Mouse (Mus musculus): Measurements from ENCODE around the gene Pex11a.
"Not testable (repeated sequence)": the region's sequence is repeated elsewhere in the genome, so short reads cannot be mapped to it uniquely, and the experiment has no call there.

The Pex11a gene

DNA sequence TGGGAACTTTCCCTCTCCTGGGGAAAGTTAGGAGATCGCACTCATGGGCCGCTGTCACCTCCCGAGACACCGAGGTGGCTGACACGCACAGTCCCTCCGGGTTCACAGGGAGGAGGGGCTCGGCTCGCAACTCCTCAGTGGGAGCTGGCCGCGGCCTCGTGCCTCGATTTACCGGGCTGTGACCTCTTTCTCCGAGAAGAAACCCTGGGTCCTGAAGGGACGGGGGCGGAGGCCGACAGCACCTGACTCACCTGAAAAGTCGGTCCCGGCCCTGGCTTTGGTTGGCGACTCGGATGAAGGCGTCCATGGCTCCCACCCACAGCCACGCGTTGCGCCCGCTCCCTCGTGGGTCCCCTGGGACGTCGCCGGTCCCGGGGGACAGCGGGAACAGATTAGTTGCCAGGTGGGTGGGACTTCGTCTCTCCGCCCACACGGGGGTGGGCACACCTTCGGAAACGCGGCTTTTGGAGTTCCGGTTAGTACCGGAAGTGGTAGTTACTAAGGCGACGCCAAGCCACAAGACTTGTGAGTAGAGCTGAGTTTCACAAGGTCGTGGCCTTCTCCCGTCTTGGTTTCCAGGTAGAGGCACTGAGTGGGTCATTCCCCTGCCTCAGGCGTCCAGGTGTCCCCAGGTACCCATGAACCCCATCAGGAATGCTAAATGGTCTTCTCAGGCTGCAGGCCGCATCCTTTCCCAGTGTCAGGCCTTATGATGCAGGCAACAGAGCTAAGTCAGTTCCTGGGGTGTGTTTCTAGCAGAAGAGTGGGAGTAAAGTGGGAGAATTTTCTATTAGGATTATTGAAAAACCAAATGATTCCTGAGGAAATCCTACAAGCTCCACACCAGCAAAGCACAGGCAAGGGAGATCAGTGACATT, at the start of gene Pex11a, which contains the start of gene Wdr93:
Pex11a (minus strand) TSS at position 473 of the 878 bp plus-strand sequence.
Wdr93 (plus strand) TSS at position 505 of the 878 bp plus-strand sequence.
- peak; percentile 87 for DNase-seq

DNA sequence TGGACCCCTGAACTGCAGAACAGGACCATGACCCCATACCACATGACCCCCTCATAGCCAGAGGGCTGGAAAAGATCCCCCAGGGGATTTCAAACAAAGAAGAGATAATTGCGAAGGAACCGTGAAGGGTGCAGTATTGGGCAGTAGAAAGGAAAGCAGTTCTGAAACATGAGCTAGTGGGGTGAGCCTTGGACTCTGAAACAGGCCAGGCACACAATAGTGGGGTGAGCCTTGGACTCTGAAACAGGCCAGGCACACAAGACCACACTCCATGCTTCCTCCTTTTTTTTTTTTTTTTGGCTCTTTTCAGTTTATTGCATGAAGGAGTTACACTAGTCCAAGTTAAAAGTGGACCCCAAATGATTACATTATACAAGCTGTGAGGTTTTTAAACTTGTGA, 46.9 kb upstream of the Pex11a start:
- not testable (repeated sequence) for DNase-seq

DNA sequence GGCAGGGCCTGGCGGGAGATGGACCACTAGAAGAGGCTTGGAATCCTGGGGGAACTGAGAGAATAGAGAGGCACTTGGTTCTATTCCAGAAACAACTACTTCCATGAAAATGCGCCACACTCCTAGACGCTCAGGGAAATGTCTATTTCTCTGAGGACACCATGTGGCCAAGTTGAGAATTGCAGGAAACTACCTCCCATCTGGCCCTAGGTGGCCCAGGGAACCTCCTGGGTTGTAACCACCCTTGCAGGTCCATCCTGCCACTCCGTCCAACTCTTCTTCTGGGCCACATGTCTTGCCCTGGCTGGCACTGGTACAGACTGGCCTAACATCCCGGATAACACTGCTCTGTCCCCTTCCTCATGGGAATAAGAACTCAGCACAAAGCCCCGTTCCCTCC, 43.4 kb upstream of the Pex11a start:
- peak; percentile 64 for DNase-seq

DNA sequence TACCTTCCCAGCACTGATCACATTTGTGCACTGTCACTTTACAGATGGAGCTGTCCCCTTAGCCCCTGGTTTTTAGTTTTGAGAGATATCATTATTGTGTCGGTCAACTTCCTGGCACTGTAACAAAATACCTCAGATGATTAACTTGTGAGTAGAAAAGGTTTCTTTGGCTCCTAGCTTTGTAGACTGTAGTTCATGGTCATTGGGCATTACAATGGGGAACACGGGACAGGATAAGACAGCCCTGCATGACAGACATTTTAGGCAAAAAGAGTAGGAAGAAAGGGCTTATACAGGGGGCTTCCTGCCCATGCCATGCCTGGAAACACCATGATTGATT, 39.6 kb upstream of the Pex11a start:
- no peak for DNase-seq

DNA sequence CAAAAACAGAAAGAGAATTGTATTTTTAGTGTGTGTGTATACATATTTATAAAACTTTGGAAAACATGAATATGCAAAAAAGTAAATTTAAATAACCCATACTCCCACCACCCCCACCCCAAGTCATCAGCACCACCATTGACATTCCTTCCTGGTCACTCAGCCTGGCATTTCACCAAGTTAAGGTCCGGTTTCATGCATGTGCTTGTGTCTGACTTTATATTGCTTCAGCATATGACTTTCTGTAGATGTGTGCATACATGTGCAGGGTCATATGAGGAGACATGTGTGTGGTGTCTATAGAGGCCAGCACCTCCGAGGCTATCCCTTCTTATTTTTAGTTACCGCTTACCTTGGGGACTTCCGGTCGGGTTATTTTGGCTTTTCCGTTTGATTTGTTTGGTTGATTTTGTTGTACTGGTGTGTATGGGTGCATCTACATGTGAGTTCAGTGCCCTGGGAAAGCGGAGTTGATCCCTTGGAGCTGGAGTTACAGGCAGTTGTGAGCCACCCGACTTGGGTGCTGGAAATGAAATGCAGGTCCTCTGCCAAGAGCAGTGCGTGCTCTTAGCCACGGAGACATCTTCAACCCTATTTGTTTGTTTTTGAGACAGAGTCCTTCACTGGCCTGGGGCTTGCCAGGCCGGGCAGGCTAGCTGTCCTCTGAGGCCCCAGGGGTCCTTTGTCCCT, 39.0 kb upstream of the Pex11a start:
- DNase-seq: no peak

DNA sequence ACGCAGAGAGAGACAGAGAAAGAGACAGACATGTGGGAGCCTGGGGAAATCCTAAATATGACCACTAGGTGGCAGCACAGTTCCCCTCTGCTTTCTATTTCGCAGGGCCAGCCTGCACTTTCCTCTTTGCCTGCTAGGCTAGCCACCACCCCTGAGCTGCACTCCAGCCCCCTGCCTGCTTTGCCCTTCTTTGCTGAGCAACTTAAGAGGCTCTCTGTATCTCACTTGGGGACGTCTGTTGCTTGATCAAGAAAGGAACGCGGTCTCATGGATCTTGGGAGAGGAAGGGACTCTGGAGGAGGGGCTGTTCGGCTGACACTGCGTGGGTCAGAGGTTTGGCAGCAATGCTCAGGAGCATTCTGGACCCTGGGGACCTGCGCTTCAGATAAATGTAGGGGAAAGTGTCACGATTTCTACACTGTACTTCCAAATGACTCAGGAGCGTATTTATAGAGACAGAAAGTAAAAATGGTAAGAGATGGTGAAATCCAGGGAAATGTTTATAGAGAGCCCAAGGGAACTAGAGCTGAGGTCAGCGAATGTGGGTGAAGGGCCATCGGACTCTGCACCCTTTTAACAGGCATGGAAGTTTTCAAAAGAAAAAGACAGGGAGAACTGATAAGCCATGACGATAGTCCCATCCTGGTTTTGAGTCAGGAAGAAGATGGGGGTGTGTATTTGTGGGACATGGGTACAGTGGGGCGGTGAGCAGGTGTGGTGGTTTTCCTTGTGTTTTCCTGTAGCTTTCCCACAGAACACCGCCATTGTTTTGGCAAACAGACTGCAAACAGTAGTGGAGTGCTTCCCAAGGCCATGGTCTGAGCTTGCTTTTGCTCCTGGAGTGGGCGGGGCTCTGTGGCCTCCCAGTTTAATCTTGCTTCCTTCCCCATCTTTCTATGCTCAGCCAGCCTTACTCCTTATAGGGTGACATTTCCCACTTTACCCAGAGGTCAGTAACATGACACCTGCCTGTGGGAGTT, 38.0 kb upstream of the Pex11a start:
- DNase-seq: peak; percentile 66

DNA sequence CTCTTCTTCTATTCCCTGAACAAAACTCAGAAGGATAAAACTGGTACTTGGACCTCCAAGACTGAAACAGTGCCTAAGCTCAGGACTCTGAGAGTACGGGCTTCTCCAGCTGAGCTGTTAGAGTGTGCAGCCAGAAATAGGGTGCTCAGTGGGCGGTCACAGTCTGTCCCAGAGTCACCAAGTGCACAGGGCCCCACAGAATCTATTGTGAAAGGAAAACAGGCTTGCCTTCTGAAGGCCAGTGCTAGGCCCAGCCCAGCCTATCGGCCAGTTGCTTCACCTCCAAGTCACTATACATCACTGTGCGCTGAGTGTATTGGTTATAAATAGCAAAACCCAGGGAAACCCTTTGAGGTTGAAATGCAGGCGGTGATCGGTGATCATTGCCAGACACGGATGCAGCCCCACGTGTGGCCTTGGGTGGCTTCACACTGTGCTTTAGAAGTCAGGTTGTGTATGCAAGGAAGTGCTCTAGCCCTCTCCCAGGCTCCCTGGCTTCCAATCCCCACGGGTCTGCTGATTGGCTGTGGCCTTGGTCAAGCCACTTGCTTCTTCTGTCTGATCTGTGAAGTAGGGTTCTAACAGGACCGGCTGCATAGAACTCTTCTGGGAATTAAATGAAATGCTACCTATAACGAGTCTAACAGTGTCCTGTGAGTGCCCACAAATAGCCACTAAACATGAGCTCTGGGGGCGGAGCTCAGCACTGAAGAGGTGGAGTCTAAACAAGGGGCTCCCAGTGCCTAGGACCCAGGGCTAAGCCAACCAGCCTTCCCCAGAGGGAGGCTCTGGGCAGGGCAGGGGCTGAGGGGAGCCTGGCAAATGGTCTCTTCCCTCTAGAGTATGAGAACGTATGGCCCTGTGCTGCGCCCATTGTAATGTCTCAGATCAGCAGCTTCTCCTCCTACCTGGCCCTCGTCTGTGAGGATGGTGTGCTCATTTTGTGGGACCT, 28.9 kb upstream of the Pex11a start:
- no peak for DNase-seq

DNA sequence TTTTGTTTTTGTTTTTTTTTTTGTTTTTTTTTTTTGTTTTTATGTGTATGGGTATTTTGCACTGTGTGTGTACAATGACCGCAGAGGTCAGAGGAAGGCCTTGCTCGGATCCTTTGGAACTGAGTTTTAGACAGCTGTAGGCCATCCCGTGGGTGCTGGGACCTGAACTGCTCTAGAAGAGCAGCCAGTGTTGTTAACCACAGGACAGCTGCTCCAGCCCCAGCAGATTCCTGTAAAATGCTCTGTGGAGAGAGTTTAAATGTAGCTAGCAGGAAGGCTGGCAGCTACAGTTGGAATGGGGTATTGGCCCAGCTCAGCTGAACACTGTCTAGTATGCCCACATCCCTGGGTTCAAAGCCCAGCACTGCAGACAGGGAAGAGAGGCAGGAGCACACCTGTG, 26.7 kb upstream of the Pex11a start:
- no peak for DNase-seq

DNA sequence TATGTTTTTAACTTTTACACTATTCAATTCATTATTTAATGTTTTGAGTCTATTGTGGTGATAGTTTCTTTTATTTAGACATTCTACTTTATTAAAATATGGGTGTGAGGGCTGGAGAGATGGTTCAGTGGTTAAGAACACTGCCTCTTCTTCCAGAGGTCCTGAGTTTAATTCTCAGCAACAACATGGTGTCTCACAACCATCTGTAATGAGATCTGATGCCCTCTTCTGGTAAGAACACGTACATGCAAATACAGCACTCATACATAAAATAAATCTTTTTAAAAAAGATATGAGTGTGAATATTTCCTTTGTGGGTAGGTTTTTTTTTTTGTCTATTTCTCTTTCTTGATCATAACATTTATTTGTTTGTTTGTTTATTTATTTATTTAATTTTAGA, 23.1 kb upstream of the Pex11a start:
- DNase-seq: no peak

DNA sequence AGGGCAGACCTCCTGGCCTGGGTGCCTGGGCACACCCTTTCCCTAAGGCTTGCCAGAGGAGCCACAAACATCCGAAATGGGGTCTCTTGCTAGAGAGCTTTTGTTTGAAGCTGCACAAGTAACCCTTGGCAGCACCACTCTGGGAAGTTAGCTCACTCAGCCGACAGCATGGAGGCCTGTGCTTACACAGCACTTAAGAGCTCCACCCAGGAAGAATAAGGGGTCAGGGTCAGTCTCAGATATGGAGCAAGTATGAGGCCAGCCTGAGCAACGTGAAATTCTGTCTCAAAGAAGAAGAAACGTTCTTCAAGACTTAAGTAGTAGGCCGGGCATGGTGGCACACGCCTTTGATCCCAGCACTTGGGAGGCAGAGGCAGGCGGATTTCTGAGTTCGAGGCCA, 19.2 kb upstream of the Pex11a start:
- DNase-seq: no peak

DNA sequence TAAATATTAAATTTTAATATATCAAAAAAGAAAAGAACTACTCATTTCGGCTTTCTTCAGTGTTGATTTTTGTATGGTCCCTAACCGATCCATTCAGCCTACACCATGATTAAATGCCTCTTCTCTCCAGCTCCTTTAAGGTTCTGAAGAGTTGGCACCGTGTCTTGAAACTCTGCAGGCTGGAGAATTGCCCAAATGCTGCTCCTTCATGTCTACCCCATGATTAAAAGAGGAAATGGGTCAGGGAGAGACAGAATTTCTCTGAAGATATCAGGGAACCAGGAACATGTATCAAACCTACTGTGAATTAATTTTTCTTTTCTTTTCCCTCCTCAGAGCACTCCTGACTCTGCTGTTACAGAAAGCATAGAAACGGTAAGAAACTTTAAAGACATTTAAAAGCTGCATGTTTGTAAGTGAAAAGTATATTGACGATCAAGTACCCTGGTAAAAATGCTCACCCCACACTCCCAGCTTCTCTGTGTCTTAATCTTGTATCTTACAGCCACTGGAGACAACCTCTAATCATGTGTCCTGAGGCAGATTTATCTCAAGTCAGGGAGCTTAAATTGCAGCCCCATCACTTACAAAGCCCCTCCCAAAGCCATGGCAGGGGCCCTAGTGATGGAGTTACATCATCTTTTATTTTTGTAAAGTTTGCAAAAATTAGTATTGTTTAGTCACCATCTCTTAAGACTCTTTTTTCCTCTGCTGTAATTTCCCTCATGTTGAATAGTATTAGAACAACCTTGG, 18.4 kb upstream of the Pex11a start:
- no peak for DNase-seq

DNA sequence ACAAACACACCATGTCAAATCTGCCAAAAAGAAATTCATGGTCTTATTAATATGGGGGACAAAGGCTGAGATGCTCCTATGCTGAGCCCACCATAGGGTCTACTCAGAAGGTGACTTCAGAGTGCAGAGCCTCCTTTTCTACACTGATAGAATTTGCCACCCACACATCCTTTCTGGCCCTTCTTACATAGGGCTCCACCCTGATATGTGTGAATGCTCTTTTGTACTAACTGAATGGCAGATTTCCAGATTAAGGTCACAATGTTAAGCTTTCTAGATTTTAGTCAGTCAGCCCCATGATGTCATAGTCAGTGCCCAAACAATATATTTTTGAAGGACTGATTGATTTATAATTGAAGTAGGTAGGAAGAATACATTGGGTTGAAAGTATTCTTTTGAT, 16.8 kb upstream of the Pex11a start:
- DNase-seq: no peak

DNA sequence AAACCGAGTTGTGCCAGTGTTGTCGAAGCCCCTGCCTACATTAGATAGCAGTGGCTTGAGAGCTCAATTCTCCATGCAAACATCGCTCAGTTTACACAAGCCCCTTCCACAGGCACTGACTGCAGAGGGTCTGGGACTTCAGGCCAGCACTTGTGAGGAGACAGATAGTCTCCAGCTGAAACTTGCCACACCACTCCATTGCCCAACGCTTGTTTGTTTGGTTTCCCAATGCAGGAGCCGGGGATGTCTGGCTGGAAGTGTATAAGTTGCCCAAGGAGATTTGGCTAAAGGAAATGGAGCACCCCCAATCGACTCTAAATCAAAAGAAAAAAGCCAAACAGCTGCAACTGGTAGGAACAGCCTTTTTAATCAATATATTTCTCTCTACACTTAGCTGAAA, 15.2 kb upstream of the Pex11a start:
- no peak for DNase-seq

DNA sequence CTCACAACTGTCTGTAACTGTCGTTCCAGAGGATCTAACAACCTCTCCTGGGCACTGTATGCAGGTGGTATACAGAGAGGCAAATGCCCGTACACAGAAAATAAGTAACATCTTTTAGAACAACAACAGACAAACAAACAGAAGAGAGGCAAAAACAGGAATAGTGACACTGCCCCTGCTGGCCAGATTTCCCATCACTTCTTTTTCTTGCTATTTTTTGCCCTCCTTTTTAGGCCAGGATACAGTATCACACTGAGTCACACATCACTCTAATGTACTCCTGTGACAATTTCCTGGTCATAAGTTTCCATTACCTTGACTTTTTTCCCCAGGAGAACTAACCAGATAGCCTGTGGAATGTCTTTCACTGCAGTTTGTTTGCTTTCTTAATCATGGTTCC, 13.4 kb upstream of the Pex11a start:
- no peak for DNase-seq

DNA sequence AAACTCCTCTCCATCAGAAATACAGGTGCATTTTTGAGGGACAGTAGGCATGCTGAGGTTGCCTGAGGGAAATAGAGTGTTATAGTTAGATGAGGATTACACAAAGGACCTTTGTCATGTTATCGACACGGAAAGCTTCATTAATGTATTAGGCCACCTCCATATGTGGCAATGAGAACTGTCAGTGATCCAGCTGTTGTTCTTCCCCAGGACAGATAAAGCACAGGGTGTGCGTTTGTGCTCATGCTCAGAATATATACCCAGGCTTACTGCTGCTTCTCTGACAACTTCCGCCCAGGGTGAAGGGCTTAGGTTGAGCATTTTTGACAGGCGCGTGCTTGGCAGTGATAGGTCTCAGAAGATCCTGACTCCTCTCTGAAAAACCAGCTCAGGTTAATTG, 6.6 kb upstream of the Pex11a start:
- no peak for DNase-seq

DNA sequence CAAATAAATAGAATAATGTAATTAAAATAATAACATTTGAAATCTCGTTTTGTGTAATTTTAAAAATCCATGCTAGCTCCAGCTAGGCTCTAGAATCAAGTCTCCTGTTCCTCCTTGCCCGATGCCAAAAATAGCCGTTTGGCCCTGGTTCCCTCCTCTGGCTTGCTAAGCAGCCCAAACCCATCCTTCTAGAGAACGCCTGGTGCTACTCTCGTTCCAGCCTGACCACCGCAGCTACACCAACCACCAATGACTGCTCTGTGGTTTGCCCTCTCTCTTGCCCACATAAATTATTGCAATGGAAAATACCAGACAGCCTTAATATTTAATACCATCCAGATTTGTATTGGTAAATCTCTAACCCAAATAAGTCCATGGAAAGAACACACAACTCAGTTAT, 4.7 kb upstream of the Pex11a start:
- no peak for DNase-seq

DNA sequence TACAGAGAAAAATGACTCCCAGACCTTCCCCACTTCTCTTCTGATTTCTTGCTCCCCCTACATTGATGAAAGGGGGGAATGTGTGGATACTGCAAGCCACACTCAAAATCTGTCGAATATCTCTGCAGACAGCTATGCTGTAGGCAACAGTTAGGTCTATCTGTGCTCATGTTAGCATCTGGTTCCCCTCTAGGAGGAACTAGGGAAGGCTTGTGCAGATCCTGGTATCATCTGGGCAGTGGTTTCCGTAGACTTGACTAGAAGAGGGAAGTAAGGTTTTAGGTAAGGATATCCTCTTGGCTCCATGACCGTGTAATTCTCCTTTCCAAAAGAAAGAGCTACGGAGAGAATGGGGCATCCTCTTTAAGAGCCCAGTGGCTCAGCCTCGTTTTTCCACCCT, 1.7 kb upstream of the Pex11a start:
- no peak for DNase-seq

DNA sequence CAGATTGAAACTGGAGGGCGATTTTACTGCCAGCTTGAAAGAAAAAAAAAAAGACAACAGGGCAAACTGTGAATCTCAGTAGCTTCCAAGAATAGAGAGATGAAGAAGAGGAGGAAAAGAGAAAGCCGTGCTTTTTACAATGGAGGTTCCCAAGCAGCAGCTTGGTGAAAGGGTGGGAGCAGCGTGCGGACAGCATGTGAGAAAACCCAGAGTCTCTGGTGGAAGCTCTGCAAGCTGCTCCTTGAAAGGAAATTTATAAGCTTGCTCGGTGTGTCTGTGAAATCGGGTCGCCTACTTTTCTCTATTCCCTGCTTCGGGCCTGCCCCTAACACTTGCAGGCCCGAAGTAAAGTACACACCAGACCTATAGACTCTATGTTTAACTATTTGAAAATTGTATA, 1.1 kb upstream of the Pex11a start:
- DNase-seq: no peak

DNA sequence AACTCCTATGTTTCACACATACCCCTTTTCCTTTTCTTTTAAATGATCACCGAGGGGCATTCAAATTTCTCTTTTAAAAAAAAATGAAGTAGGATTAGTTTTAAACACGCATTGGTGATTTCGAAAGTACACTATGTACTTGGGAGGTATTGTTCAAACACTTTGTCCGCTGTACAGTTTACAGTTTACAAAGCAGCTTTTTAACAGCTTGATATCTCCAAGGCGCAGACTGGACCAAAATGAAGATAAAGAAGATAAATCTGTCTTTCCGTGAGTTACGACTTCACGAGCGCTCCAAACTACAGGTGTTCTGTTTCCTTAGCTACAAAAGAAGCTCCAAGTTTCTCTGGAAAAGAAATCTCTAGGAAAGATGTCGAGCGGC, 663 bp downstream of the Pex11a start:
- no peak for DNase-seq

DNA sequence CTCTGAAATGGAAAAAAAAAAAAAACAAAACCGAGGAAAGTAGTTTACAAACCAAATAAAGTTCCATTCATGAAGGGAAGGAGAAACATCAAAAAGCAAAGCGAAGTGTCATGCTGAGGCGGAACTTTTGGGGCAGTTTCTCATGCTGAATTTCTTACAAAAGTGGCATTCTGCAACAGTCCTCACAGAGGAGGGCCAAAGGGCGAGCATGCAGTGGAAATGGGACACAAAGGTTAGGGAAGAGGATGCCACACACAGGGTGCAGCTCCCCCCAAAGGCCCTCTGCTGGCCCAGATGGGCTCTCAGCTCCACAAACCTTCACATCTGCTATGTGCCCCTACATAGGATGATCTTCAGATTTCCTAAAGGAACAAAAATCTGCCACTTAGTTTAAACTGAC, 2.7 kb downstream of the Pex11a start:
- DNase-seq: no peak

DNA sequence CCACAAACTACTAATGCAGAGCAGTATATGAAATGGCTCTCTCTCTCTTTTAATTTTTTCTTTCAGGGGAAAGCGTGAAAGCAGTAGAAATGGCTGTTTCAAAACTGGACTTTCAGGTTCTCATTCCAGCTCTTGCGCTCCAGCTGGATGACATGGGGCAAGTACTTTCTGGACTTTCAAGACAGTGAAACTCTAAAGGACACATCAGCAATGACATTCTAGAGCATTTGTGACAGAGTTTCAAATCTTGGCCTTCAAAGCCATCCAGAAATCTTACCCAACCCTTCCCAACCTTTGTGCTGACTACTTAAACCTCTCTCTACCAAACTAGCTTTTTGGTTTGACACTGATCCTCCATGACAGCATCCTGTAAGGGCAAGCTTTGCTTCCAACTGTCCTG, 4.0 kb downstream of the Pex11a start:
- no peak for DNase-seq

Measured in thymus, postnatal 14 days (tissue).